Mouse (Mus musculus): ENCODE measurements at regions not wholly inside any gene's neighbourhood (a gene's known extent, or its start where the extent isn't known, plus 50 kb on each side); places are given as distances from the start of the nearest gene placed in this dataset.
"Not testable (repeated sequence)": the region's sequence is repeated elsewhere in the genome, so short reads cannot be mapped to it uniquely, and the experiment has no call there.

DNA sequence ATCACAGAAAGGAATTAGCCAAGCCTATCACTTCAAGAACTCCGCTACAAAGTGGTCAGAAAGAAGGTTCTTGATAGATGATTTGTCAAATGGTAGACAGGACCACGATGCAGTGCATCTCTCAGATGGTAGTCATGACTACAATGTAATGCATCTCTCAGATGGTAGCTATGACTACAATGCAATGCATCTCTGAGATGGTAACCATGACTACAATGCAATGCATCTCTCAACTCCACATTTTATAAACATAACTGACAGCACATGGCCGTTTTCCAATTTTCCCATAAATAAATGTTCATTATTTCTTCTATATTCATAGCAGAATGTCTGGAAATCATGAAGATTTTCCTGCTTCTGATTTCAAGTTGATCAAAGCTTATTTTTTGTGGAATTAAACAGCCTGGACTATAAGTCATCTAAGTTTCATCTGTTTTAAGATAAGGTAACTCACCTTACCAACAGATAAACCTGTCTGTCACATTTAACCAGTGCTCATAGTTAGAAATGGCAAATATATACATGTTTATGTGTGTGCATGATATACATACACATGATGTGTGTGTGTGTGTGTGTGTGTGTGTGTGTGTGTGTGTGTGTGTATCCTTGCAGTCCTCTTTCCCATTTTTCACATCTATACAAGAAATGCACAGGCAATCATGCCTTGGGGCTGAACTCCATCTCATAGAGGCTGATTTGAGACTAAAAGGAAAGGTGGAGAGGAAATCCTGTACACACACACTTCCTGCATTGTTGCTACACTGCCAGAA, 122.4 kb downstream of the Phf3 start:
- no peak for DNase-seq (ENCODE audit: low read depth, low spot score)

DNA sequence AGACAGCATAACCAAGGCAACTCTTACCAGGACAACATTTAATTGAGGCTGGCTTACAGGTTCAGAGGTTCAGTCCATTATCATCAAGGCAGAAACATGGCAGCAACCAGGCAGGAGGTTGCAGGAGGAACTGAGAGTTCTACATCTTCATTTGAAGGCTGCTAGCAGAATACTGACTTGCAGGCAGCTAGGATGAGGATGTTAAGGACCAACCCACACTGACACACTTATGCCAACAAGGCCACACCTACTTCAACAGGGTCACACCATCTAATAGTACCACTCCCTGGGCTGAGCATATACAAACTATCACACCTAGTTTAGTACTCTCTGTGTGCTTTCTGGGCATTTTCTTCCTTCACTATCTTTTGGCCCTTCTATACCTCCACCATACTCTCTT, 131.8 kb downstream of the Phf3 start:
- no peak for DNase-seq (ENCODE audit: low read depth, low spot score)

GRCm38 (mm10) chr1:30740831-30741230, 132.9 kb downstream of the Phf3 start:
- no peak for DNase-seq (ENCODE audit: low read depth, low spot score)

- DNase-seq (ENCODE audit: low read depth, low spot score): no peak
Measured at GRCm38 (mm10) chr1:30721519-30721918, 152.2 kb downstream of the Phf3 start.

- DNase-seq (ENCODE audit: low read depth, low spot score): no peak
Measured at GRCm38 (mm10) chr1:30720829-30721228, 152.9 kb downstream of the Phf3 start.

DNA sequence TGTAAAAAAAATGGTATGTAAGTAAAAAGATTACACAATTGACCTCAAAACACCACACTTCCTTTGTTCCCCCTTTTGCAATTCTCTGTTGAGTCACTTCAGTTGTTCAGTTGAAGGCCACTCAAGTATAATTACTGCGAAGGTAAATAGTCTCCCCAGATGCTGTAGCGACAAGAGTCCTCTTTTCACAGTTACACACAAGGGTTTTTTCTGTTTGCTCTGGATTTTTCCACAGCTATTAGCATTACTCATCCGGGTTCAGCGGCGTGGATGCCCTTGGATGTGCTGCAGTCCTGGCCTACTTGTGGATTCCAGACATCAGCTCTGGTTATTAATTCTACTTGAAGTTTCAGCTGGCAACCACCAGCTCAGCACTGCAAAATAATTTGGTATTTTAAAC, 155.1 kb downstream of the Phf3 start:
- no peak for DNase-seq (ENCODE audit: low read depth, low spot score)

GRCm38 (mm10) chr1:30716346-30716745, 157.4 kb downstream of the Phf3 start:
- DNase-seq (ENCODE audit: low read depth, low spot score): peak; percentile 55

- DNase-seq (ENCODE audit: low read depth, low spot score): peak; percentile 85
Measured at GRCm38 (mm10) chr1:30701116-30701515, 172.6 kb downstream of the Phf3 start.

GRCm38 (mm10) chr1:30700399-30701081, 173.2 kb downstream of the Phf3 start:
- DNase-seq (ENCODE audit: low read depth, low spot score): peak; percentile 87

DNA sequence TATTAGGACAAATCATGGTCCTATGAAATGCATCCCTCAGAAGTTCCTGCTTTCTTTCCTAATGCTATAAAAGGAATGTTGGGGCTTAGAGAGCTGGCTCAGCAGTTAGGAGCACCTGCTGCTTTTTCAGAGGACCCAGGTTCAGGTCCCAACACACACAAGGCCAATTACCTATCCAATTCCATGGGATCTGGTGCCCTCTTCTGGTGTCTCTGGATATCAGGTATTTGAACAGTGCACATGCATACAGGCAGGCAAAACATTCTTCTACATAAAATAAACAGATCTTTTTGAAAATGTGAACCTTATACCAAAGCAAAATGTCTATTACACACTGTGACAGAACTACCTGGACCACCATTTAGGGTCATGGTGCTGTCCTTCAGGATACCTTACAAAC, 177.4 kb downstream of the Phf3 start:
- DNase-seq (ENCODE audit: low read depth, low spot score): no peak

GRCm38 (mm10) chr1:30685318-30685717, 188.4 kb downstream of the Phf3 start:
- DNase-seq (ENCODE audit: low read depth, low spot score): peak; percentile 51

DNA sequence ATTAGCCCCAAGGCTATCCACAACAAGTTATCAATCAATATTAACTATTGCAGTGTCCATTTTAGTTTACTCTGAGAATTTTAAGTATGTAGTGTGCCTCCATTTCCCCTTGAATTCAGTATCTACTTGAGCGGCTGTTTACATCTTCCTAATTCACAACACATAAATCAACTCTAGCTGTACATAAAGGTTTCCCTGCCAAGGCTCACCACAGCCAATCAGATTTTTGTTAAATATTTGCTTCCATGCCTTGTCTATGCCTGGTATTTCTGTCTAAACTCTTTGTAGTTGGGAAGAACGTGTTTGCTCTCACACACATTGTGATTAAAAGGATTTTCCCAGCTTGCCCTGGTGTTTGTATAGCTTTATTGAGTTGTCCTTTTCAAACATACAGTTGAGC, 189.8 kb downstream of the Phf3 start:
- no peak for DNase-seq (ENCODE audit: low read depth, low spot score)

DNA sequence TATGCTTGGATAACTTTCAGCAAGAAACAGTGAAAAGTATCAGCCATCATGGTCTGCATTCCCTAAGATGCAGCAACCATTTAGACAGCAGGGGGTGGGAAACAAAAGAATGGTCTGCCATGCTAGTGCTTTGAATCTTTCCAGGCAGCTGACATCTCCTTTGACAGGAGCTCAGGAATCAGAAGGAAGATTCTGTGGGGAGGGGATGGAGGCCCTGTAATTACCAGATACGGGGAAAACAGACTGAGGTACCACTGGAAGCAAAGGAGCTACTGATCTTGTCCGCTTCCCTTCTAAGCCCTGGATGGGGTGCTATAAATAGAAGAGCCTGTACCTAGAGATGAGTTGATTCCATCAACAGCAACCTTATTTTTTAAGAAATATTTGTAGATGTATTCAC, 233.9 kb downstream of the Phf3 start:
- no peak for DNase-seq (ENCODE audit: low read depth, low spot score)

DNA sequence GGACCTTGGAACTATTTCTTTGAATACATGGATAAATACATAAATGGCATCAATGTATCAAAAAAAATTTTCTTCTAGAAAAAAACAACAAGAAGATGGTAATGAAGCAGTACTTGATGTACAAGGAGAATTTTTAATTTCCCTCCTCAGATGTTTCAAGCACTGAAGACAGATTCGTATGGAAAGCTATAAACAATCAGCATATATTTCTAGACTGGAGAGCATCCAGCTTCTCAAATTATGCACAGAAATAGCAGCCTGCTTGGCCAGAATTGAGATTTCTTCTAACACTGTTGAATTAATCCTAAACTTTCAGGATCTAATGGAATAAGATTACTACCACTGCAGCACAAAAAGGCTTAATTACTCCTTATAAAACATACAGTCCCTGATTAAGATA, 241.0 kb downstream of the Phf3 start:
- DNase-seq (ENCODE audit: low read depth, low spot score): peak; percentile 57

DNA sequence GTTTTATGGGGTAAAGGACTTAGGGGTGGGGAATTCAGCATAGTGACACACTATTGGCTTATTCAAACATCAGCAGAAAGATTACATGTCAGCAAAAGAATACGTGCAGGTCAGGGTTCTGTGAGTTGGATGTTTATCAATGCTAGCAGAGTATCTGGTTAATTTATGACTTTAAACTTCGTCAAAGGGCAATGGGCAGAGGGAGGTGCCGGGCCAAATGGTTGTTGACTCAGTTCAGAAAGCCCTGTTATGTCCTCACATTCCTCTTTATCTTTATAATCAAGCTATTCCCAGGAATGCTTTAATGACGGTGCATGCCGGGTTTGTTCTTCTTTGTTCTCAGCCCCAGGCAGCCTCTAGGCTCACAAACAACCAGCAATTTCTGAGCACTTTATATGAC, 245.9 kb downstream of the Phf3 start:
- not testable (repeated sequence) for DNase-seq (ENCODE audit: low read depth, low spot score)

GRCm38 (mm10) chr1:30595122-30595730, 278.5 kb downstream of the Phf3 start:
- peak; percentile 26 for DNase-seq (ENCODE audit: low read depth, low spot score)

DNA sequence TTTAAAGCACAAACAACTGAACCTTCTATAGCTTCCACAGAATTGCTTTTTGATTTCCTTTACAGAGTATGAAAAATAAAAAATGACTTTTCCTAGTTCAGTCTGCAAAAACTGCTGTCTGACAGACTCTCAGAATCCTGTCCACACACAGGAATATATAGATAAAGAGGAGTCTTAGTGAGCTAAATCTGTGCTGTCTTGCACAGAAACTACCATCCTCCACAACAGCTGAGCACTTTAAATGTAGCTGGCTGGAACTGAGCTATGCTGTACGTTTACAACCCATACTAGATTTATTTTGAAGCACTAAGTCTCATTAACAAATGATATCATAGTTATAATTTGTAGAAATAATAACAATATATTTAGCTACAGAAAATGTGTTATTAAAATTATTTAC, 279.7 kb downstream of the Phf3 start:
- DNase-seq (ENCODE audit: low read depth, low spot score): peak; percentile 58

GRCm38 (mm10) chr1:30590721-30591120, 283.0 kb downstream of the Phf3 start:
- no peak for DNase-seq (ENCODE audit: low read depth, low spot score)

DNA sequence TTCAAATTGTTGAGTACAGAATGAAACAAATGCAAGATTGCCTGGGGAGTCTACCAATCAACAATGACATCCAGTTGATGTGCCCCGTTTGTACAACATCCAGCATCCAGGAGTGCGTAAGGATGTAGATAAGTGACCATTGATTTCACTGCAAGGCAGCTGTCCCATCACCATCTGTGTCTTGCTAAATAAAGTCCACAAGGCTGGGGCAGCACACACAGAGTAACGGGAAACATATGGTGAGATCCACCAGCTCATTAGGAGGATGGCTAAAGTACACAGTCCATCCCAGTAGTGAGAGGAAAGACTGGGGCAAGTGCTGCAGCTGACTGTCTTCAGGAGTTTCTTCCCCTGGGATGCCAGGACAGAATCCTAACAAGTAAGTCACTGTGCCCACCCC, 284.8 kb downstream of the Phf3 start:
- no peak for DNase-seq (ENCODE audit: low read depth, low spot score)

GRCm38 (mm10) chr1:30588336-30588735, 285.4 kb downstream of the Phf3 start:
- DNase-seq (ENCODE audit: low read depth, low spot score): peak; percentile 44

GRCm38 (mm10) chr1:30584806-30585205, 288.9 kb downstream of the Phf3 start:
- peak; percentile 45 for DNase-seq (ENCODE audit: low read depth, low spot score)

GRCm38 (mm10) chr1:30583860-30584259, 289.9 kb downstream of the Phf3 start:
- no peak for DNase-seq (ENCODE audit: low read depth, low spot score)

DNA sequence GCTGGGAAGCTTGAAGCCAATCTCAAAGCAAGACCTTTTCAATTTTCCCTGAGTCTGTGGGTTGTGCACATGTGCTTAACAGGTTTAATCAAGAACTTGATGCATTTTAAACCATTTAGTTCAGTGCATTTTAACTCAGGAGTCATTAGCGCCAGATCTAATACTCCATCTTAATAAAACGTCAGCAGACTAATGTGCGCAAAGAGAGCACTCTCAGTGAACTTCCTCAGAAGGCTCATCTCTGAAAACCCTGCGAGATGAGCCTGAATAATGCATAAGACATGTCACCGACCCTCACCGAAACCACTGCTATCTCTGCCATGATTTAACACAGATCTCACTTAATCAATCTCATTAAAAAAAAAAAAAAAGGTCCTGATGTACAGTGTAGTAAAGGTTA, 309.0 kb downstream of the Phf3 start:
- DNase-seq (ENCODE audit: low read depth, low spot score): no peak
